Mouse (Mus musculus): ENCODE measurements at regions not wholly inside any gene's neighbourhood (a gene's known extent, or its start where the extent isn't known, plus 50 kb on each side); places are given as distances from the start of the nearest gene placed in this dataset.
"Not testable (repeated sequence)": the region's sequence is repeated elsewhere in the genome, so short reads cannot be mapped to it uniquely, and the experiment has no call there.

GRCm38 (mm10) chr5:76081379-76081778 is 58.7 kb upstream of the Srd5a3 start:
- not testable (repeated sequence) for DNase-seq (ENCODE audit: low spot score in 2 of 2)

DNA sequence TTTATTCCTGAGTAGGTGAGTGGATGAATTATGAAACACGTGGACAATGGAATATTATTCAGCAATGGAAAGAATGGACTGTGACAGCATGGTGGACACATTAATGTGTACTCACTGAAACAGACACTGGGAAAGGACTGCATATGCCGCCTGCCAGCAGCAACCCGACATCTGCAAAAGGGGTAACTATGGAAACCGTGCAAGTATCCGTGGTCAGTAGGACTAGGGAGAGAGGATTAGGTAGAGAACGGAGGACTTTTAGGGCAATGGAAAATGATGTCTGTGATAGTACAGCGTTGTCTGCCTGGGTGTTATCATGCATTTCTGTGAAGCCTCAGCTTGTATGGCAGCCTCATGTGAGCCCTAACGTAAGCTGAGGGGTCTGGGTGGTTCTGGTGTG is 59.6 kb upstream of the Srd5a3 start:
- no peak for DNase-seq (ENCODE audit: low spot score in 2 of 2)

DNA sequence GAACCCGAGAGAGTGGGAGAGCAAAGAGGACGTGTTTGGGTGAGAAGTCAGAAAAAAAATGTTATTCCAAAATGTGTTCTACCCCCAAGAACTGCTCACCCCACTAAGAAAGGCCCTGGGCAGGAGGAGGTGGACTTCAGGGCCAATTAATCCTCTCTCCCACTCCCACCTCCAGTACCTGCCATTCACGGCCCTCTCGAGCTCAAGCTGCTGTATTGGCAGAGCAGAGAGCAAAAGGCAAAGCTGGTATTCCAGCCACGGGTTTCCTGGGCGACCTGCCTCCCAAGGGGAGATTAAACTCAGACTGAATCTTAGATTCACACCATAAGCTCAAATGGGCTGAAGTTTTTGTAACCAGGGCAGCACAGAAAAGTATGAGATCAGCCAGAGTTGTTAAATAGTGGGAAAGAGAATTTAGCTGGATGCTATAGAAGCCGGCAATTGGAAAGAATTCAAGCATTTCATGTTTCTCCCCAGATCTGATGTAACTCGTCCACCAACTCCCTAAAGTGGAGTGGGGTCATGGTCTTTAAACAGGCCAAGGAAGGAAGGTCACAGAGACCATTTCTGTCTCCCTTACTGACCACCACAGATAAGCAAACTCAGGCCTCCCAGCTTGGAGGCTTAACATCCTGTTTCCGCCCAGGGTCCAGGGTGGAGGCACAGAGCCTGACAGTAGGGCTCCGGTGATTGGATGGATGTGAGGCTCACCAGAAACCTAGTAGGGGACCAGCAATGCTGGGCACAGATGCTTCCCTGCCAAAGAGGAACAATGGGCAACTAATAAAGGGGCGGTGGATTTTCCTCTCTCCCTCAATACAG is 60.7 kb upstream of the Srd5a3 start:
- DNase-seq (ENCODE audit: low spot score in 2 of 2), result no peak

DNA sequence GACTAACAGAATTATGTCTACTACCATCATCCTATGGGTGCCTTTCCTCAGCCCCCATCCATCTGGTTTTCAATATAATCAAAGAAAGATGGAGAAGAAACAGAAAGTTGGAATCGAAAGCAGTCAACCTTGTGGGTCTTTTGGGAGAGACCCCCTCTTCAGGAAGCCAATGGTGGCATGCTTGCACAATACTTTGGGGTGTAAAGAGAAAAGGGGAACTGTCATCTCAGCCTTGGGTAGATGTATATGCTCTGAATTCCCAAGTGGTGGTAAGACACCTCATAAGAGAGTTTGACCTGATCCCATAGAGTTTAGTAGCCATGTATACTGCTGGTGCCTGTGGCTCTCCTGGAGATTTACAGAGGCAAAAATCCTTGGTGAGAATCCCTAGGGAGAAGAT is 61.6 kb upstream of the Srd5a3 start:
- no peak for DNase-seq (ENCODE audit: low spot score in 2 of 2)

GRCm38 (mm10) chr5:76076283-76076682 is 63.8 kb upstream of the Srd5a3 start:
- no peak for DNase-seq (ENCODE audit: low spot score in 2 of 2)

GRCm38 (mm10) chr5:76075401-76075800 is 64.7 kb upstream of the Srd5a3 start:
- DNase-seq (ENCODE audit: low spot score in 2 of 2), result no peak

GRCm38 (mm10) chr5:76067881-76068280 is 72.2 kb upstream of the Srd5a3 start:
- DNase-seq (ENCODE audit: low spot score in 2 of 2), result no peak

DNA sequence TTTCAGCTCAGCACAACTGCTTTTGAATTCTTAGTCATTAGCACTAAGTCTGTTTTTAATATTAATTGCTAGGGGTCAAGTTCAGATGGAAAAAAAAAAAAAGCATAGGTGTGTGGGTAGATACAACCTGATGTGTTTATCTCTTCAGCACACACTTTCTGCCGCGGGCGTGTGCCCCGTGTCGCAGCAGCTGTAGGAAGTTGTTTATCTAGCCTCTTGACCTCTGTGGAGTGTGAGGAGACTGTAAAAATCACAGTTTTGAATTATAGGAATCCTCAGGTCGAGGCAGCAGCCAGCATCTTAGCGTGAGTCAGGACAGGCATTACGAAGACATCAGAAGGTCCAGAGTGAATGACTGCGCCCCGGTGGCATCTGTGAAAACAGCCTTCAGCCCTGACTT is 72.8 kb upstream of the Srd5a3 start:
- DNase-seq (ENCODE audit: low spot score in 2 of 2), result no peak

DNA sequence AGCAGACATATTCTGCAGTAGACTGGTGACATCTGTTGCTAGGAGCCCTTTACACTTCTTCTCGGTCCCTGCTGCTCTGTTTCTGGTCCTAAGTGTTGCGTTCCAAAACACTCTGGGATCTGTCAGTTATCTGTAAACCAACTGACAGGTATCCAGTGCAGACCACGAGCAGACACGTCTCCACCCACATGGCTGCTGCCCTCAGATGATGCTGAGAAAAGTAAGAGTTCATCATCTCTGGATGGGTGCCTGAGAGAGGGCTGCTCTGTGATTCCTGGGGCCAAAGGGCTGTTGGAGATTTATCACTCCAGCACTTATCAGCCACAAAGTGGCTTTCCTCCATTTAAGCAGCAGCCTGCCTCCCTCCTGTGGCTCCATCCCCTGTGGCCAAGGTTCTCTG is 74.3 kb upstream of the Srd5a3 start:
- DNase-seq (ENCODE audit: low spot score in 2 of 2), result no peak

DNA sequence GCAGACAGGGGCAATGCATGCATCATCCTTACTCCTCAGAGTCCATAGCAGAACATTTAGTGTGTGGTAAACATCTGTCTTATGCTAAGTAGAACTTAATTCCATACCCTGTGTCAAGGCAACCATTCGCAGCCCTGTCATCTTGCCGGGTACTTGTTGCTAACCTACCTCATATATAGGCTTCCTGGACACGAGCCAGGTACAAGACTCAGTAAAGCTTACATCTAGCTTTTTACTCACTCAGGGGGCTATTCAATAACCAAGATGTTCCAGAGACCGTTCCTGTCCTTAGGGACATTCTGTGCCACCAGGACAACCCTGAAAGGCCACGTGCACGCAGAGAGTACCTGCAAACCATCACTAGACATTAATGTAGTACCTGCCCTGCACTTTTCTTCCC is 74.8 kb upstream of the Srd5a3 start:
- DNase-seq (ENCODE audit: low spot score in 2 of 2), result peak in 1 of 2 experiments; percentile 31

GRCm38 (mm10) chr5:76064686-76065085 is 75.4 kb upstream of the Srd5a3 start:
- no peak for DNase-seq (ENCODE audit: low spot score in 2 of 2)

GRCm38 (mm10) chr5:76063473-76063872 is 76.6 kb upstream of the Srd5a3 start:
- DNase-seq (ENCODE audit: low spot score in 2 of 2), result no peak

DNA sequence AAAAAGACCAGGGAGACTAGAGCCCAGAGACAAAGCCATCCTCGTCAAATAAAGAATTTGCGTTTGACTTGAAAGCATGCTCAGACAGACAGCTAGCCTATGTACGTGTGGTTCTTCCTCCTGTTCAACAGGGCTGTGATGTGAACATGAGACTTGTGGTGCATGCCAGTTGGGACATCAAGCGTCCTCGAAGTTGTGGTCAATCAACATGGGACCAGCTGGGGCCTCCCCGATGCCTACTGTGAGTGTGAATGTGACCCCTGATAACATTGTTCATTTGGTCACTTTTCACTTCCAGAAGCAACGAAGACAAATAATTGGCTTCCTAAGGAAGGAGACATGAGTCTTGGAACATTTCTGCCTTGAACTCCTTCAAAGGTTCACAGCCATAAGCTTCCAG is 79.8 kb upstream of the Kdr start:
- DNase-seq (ENCODE audit: low spot score in 2 of 2), result no peak

DNA sequence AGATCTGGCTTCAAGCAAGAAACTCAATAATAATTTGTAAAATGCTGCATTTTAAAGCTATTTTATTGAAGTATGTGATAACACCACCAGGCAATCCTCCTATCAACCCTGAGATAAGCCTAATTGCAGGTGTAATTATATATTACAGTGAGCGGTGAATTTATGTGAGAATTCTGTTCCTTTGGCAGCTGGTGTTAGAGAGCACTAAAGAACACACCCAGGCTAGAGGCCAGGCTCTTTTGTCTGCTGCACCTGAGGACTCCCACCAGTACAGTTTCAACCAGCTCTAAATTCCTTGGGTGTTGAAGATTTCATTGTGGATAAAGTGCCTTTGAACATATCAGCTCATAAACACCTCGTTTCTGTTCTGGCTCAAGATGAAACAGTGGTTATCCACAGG is 77.6 kb upstream of the Kdr start:
- no peak for DNase-seq (ENCODE audit: low spot score in 2 of 2)

GRCm38 (mm10) chr5:76052782-76053181 is 74.5 kb upstream of the Kdr start:
- DNase-seq (ENCODE audit: low spot score in 2 of 2), result no peak

DNA sequence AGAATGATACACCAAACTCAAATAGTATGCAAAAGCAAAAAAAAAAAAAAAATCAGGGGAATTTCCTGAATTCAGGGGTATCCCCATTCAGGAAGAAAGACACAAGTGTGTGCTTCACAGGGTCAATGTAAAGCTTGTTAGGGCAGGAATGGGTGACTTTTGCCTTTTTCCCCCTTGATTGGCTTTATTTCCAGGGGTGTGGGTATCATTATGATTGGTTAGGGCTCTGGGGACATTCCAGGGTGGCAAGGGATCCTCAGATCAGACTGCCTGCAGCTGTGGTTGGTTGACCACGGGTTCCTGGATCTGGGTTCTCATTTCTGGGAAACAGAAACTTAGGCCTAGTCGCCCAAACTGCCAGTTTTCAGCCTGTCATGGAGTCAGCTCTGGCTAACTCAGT is 73.4 kb upstream of the Kdr start:
- DNase-seq (ENCODE audit: low spot score in 2 of 2), result no peak

- DNase-seq (ENCODE audit: low spot score in 2 of 2), result no peak
These were observed 70.0 kb upstream of the Kdr start for GRCm38 (mm10) chr5:76048103-76048874.

- no peak for DNase-seq (ENCODE audit: low spot score in 2 of 2)
These were observed 65.6 kb upstream of the Kdr start for GRCm38 (mm10) chr5:76043521-76044510.

- no peak for DNase-seq (ENCODE audit: low spot score in 2 of 2)
These were observed 62.4 kb upstream of the Kdr start for GRCm38 (mm10) chr5:76040454-76041203.

- no peak for DNase-seq (ENCODE audit: low spot score in 2 of 2)
These were observed 50.5 kb upstream of the Kdr start for GRCm38 (mm10) chr5:76028729-76029128.
